Mouse (Mus musculus): Measurements from ENCODE around the gene Mdm2.

DNA sequence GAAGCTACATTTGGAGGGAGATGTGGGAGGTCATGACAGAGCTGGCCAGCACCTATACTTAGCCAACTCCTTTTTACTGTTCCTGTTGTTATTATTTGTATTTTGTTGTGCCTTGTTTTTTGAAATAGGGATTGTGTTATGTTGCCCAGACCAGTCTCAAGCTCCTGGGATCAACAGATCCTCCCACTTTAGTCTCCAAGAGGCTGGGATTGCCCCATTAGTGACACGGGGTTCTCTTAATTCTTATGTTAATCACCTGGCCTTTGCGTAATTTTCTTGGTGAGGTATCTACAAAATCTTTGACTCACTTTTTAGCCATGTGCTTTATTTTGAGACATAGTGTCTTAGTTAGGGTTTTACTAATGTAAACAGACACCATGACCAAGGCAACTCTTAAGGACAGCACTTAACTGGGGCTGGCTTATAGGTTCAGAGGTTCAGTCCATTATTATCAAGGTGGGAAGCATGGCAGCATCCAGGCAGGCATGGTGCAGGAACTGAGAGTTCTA, 62.5 kb downstream of the Mdm2 start:
- no peak for TF ChIP-seq CTCF (IDR thresholded peaks at IDR 0.05; ENCODE audit: extremely low read depth, insufficient read length, insufficient replicate concordance, low read depth, low read length)
- no peak for TF ChIP-seq POLR2A (IDR thresholded peaks at IDR 0.05; ENCODE audit: low read depth, low read length)
